Mouse (Mus musculus) testis, adult 2 months (tissue): ENCODE measurements at regions not wholly inside any gene's neighbourhood (a gene's known extent, or its start where the extent isn't known, plus 50 kb on each side); places are given as distances from the start of the nearest gene placed in this dataset.

ENCODE experiments used
- CTCF ChIP-seq: fragments of 200-500 bp; IDR thresholded peaks from 2 replicates; pipeline ENCODE4 v1.5.1; 2012; ENCODE audit warnings: low read depth, mild to moderate bottlenecking, inconsistent platforms, low read length, moderate library complexity; ENCODE audit not compliant: control insufficient read depth, insufficient read depth, insufficient replicate concordance
- POLR2A ChIP-seq: fragments of 200-500 bp; IDR thresholded peaks from 2 replicates; pipeline ENCODE4 v1.6.1; 2012; ENCODE audit warnings: low read depth, mild to moderate bottlenecking, inconsistent platforms, low read length, moderate library complexity; ENCODE audit not compliant: control insufficient read depth

GRCm38 (mm10) chr4:140441805-140442204 lies 195.2 kb upstream of the Igsf21 start:
- TF ChIP-seq POLR2A (no peak), CTCF (no peak)
